Mouse (Mus musculus) C2C12 (cell line): ENCODE results near the gene Ppih. TPM values are rescaled to one million over a fixed set of nuclear protein-coding genes. Genes with fewer than 3 reads are reported as not detected.

Experiments used
- H3K27me3 ChIP-seq: one replicate; pipeline ENCODE4 v1.6.1; 2011; ENCODE audit not compliant: control insufficient read depth, insufficient read depth, insufficient read length
- H3K36me3 ChIP-seq: one replicate; pipeline ENCODE4 v1.6.1; 2011; ENCODE audit not compliant: control insufficient read depth, insufficient read depth
- H3K4me3 ChIP-seq: one replicate; pipeline ENCODE4 v1.5.1; 2011; ENCODE audit warnings: mild to moderate bottlenecking, control low read depth; ENCODE audit not compliant: poor library complexity, insufficient read depth, severe bottlenecking
- H3K79me2 ChIP-seq: one replicate; pipeline ENCODE4 v1.6.1; 2011; ENCODE audit not compliant: control insufficient read depth, insufficient read depth
- H3K79me3 ChIP-seq: one replicate; pipeline ENCODE4 v1.6.1; 2011; ENCODE audit warnings: low read depth, control low read depth
- H3ac ChIP-seq: one replicate; pipeline ENCODE3; 2011; ENCODE audit warnings: low read depth; ENCODE audit not compliant: control insufficient read depth, insufficient read length
- CEBPB ChIP-seq: IDR thresholded peaks from one replicate; pipeline ENCODE4 v1.6.1; 2011; ENCODE audit warnings: low read depth, mild to moderate bottlenecking, control low read depth, moderate library complexity
- CTCF ChIP-seq: IDR thresholded peaks from one replicate; pipeline ENCODE4 v1.5.1; 2011; ENCODE audit not compliant: control insufficient read depth, insufficient read depth, insufficient read length
- FOSL1 ChIP-seq: IDR thresholded peaks from one replicate; pipeline ENCODE4 v1.8.0; 2011; ENCODE audit warnings: mild to moderate bottlenecking, low read length; ENCODE audit not compliant: poor library complexity, insufficient read depth, severe bottlenecking
- MAX ChIP-seq: IDR thresholded peaks from one replicate; pipeline ENCODE4 v1.6.1; 2011; ENCODE audit warnings: mild to moderate bottlenecking, control low read depth
- MYOD1 ChIP-seq: IDR thresholded peaks from one replicate; pipeline ENCODE4 v1.6.1; 2011; ENCODE audit warnings: low read depth; ENCODE audit not compliant: control insufficient read depth, insufficient read length
- MYOG ChIP-seq: IDR thresholded peaks from one replicate; pipeline ENCODE4 v1.6.1; 2011; ENCODE audit not compliant: control insufficient read depth, insufficient read length; ENCODE audit errors: extremely low read depth
- USF1 ChIP-seq: IDR thresholded peaks from one replicate; pipeline ENCODE4 v1.6.1; 2011; ENCODE audit warnings: low read depth, mild to moderate bottlenecking, control low read depth, moderate library complexity
- polyA plus RNA-seq: library from polyadenylated mRNA; unstranded; fragments of >200 nt; fragmentation: generic; extraction: Trizol; gene quantifications from one replicate; pipeline ENCODE4 v1.2.1, GENCODE M21; 2012; ENCODE audit warnings: missing spikeins

The Ppih gene
- polyA plus RNA-seq, 1 experiment = 68.2 TPM

DNA sequence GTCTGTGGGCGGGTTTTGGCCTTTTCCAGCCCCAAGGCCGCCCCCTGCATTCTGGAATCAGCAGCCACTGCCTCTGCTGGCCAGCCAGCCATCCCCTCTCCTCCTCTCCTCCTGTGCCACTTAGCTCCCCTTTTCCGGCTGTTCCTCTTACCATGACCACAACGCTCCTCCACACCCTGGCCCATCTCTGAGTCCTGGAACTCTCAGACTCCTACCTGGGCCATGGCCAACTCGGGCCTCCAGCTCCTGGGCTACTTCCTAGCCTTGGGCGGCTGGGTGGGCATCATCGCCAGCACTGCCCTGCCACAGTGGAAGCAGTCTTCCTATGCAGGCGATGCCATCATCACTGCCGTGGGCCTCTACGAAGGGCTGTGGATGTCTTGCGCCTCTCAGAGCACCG is 65.0 kb downstream of the Ppih start, which contains the start of gene Cldn19:
Gene Cldn19 (plus strand): TSS at position 64 of the 400 bp plus-strand sequence.
- no peaks in the 10 kb centered on the region for H3K27me3 ChIP-seq
- no peaks in the 10 kb centered on the region for H3K36me3 ChIP-seq
- no peak for TF ChIP-seq CTCF
- TF ChIP-seq FOSL1 = no peak
- TF ChIP-seq MYOG = no peak
- TF ChIP-seq MAX = no peak
- TF ChIP-seq CEBPB = no peak
- TF ChIP-seq USF1 = no peak
- no peak for TF ChIP-seq MYOD1
- H3ac ChIP-seq = no peak within 1 kb of the TSS
- no peak within 1 kb of the TSS for H3K4me3 ChIP-seq
- no peaks in the 10 kb centered on the region for H3K79me2 ChIP-seq
- no peaks in the 10 kb centered on the region for H3K79me3 ChIP-seq

DNA sequence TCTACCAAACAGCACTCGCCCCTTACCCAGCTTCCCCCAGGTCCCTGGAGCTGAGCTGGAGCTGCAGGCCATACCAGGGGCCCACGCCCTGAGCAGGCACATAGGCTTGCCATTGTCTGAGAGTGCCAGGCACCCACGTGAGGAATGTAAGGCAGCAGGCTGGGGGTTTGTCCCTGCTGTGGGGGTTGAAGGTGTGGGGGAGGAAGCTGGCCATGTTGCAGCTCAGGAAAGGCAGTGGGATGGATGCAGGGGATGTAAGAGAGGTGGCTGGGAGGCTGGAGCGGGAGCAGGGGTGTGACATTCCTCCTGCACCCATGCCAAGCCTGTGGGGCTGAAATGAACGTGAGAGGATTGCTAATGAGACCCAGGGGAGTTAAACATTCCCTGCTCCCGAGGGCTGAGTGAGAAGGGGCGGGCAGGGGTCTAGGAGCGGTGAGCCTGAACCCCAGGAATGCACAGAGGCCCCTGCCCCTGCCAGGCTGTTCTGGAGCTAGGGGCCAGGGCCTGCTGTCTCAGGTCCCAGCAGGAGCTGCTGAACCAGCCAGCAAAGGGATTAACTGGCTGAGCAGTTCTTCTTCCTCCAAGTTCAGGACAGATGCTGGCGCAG is 66.2 kb downstream of the Ppih start:
- no peaks in the 10 kb centered on the region for H3K27me3 ChIP-seq
- no peaks in the 10 kb centered on the region for H3K79me2 ChIP-seq
- H3K4me3 ChIP-seq = no peak overlapping the region
- no peak for TF ChIP-seq FOSL1
- no peak for TF ChIP-seq USF1
- no peak for TF ChIP-seq MYOG
- TF ChIP-seq MYOD1 = no peak
- no peak for TF ChIP-seq MAX
- no peak for TF ChIP-seq CEBPB
- no peak for TF ChIP-seq CTCF
- H3K36me3 ChIP-seq = no peaks in the 10 kb centered on the region
- no peaks in the 10 kb centered on the region for H3K79me3 ChIP-seq
- no peak overlapping the region for H3ac ChIP-seq

DNA sequence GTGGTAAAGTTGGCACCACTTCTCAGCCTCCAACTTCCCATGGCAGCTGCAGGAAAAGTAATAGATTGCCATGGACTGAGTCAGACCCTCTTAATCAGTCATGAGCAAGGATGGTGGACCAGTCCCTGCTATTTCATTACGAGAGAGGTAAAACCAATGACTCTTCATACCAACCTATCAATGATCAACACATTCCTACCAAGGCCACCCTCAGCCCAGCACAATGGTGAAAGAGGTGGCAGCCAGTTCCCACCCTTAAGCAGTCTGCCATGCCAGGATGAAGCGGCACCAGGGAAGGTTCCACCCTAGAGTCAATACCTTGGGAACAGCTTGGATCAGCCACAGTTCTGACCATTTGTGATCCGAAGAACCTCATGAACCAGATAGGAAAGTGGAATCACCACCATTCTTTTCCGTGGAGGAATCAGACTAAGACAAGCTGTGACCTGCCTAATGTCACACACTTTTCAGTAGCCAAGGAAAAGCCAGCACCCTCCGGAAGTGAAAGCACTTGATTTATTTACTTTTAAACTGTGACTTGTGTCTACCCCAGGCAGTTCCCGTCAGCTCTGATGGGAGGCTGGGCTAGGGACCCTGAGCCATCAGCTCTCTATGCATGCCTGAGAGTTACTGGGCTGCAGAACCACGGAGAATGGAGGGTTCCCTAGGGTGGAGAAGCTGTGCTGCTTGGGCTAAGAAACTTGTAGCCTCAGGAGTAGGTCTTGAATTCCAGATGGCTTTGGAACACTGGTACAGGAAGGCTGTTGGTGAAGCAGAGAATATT is 68.1 kb downstream of the Ppih start:
- Histone ChIP-seq H3K79me3 (no peaks in the 10 kb centered on the region), H3K79me2 (no peaks in the 10 kb centered on the region), H3K27me3 (no peaks in the 10 kb centered on the region), H3ac (no peak overlapping the region), H3K4me3 (no peak overlapping the region), H3K36me3 (peaks cover 4% of the 10 kb centered on the region)
- TF ChIP-seq MYOD1 = no peak
- TF ChIP-seq USF1 = no peak
- TF ChIP-seq MAX = no peak
- no peak for TF ChIP-seq CTCF
- no peak for TF ChIP-seq FOSL1
- no peak for TF ChIP-seq CEBPB
- TF ChIP-seq MYOG = no peak

Other genes starting within 250 kb of the Ppih start
- gene Slc2a1, start 211.8 kb downstream of the Ppih start, polyA plus RNA-seq = 49.0 TPM
- gene Zfp691, start 146.4 kb downstream of the Ppih start, polyA plus RNA-seq = 4.8 TPM
- 0.01 TPM for gene Ermap, start 130.5 kb downstream of the Ppih start, polyA plus RNA-seq
- gene Svbp, start 125.2 kb downstream of the Ppih start, polyA plus RNA-seq = 76.1 TPM
- not detected for gene Tmem269, start 102.3 kb downstream of the Ppih start, polyA plus RNA-seq
- gene AU022252, start 87.8 kb downstream of the Ppih start, polyA plus RNA-seq = 10.0 TPM
- 26.1 TPM for gene P3h1, start 87.6 kb downstream of the Ppih start, polyA plus RNA-seq
- not detected for gene Cldn19, start 65.1 kb downstream of the Ppih start, polyA plus RNA-seq
- 818 TPM for gene Ybx1, start 25.9 kb downstream of the Ppih start, polyA plus RNA-seq
- gene Ccdc30, start 95.0 kb upstream of the Ppih start, polyA plus RNA-seq = 0.22 TPM
- gene Ppcs, start 101.9 kb upstream of the Ppih start, polyA plus RNA-seq = 17.9 TPM
- gene Zmynd12, start 102.3 kb upstream of the Ppih start, polyA plus RNA-seq = not detected
- not detected for gene Rimkla, start 172.1 kb upstream of the Ppih start, polyA plus RNA-seq
- gene Foxj3, start 216.5 kb upstream of the Ppih start, polyA plus RNA-seq = 9.3 TPM
- 2.0 TPM for gene Frg2f1, start 219.0 kb upstream of the Ppih start, polyA plus RNA-seq